Mouse (Mus musculus): ENCODE data around the gene Cdc42bpa.

Gene Cdc42bpa

GRCm38 (mm10) chr1:180031705-180032548 is 71.7 kb downstream of the Cdc42bpa start:
- in situ Hi-C loops (cut with MboI): no loop called here

GRCm38 (mm10) chr1:180037461-180037860 is 77.2 kb downstream of the Cdc42bpa start:
- in situ Hi-C loops (cut with MboI): no loop called here

GRCm38 (mm10) chr1:180044160-180044559 is 83.9 kb downstream of the Cdc42bpa start:
- in situ Hi-C loops (cut with MboI): no loop called here

GRCm38 (mm10) chr1:180045172-180045571 is 84.9 kb downstream of the Cdc42bpa start:
- in situ Hi-C loops (cut with MboI): no loop called here

- in situ Hi-C loops (cut with MboI): no loop called here
Observed at GRCm38 (mm10) chr1:180089176-180089575, 128.9 kb downstream of the Cdc42bpa start.

- in situ Hi-C loops (cut with MboI): no loop called here
Observed at GRCm38 (mm10) chr1:180098426-180098825, 138.2 kb downstream of the Cdc42bpa start.

- in situ Hi-C loops (cut with MboI): no loop called here
Observed at GRCm38 (mm10) chr1:180104567-180104966, 144.3 kb downstream of the Cdc42bpa start.

GRCm38 (mm10) chr1:180109050-180109449 is 148.8 kb downstream of the Cdc42bpa start:
- in situ Hi-C loops (cut with MboI): no loop called here

- in situ Hi-C loops (cut with MboI): no loop called here
Observed at GRCm38 (mm10) chr1:180116525-180116924, 156.3 kb downstream of the Cdc42bpa start.

- in situ Hi-C loops (cut with MboI): no loop called here
Observed at GRCm38 (mm10) chr1:180118233-180118632, 158.0 kb downstream of the Cdc42bpa start.

- in situ Hi-C loops (cut with MboI): no loop called here
Observed at GRCm38 (mm10) chr1:180128077-180128792, 168.0 kb downstream of the Cdc42bpa start.

GRCm38 (mm10) chr1:180131402-180131801 is 171.1 kb downstream of the Cdc42bpa start:
- in situ Hi-C loops (cut with MboI): no loop called here

GRCm38 (mm10) chr1:180132187-180132586 is 171.9 kb downstream of the Cdc42bpa start:
- in situ Hi-C loops (cut with MboI): no loop called here

- in situ Hi-C loops (cut with MboI): no loop called here
Observed at GRCm38 (mm10) chr1:180139158-180139557, 178.9 kb downstream of the Cdc42bpa start.

GRCm38 (mm10) chr1:180140970-180141369 is 180.7 kb downstream of the Cdc42bpa start:
- in situ Hi-C loops (cut with MboI): no loop called here

GRCm38 (mm10) chr1:180148036-180148435 is 187.8 kb downstream of the Cdc42bpa start:
- in situ Hi-C loops (cut with MboI): no loop called here

- in situ Hi-C loops (cut with MboI): no loop called here
Observed at GRCm38 (mm10) chr1:180148563-180148962, 188.3 kb downstream of the Cdc42bpa start.

GRCm38 (mm10) chr1:180151191-180151590 is 190.9 kb downstream of the Cdc42bpa start:
- in situ Hi-C loops (cut with MboI): no loop called here

GRCm38 (mm10) chr1:180158648-180159047 is 198.4 kb downstream of the Cdc42bpa start:
- in situ Hi-C loops (cut with MboI): no loop called here

- in situ Hi-C loops (cut with MboI): no loop called here
Observed at GRCm38 (mm10) chr1:180160545-180160944, 200.3 kb downstream of the Cdc42bpa start.

GRCm38 (mm10) chr1:180161160-180161559 is 200.9 kb downstream of the Cdc42bpa start:
- in situ Hi-C loops (cut with MboI): no loop called here

GRCm38 (mm10) chr1:180161566-180162355 is 201.5 kb downstream of the Cdc42bpa start:
- in situ Hi-C loops (cut with MboI): no loop called here
